Mouse (Mus musculus): ENCODE measurements around the gene Tsen54. TPM values are rescaled to one million over a fixed set of nuclear protein-coding genes. Genes with fewer than 3 reads are reported as not detected.

Tsen54 gene
- polyA plus RNA-seq, 1 experiment from 2014 or later = 28.1 TPM

DNA sequence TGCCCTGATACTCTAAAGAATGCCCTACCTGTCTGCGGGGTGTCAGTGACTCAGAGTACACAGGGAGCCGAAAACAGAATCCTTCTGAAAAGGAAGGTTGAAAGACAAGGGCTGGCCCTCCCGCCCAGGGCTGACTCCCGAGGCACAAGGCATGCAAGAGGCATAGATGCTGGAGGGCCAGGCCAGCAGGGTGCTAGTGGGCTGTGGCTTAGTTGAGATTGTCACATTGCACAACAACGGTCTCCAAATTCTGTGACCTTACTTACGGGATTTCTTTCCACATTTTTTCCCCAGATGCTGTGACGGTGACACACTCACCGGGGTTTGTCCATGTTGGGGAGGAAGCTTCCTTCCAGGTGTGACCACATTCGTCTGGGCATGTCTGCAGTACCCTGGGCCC is 37.6 kb upstream of the Tsen54 start:
- 73% methylated on average over 9 of the region's 9 CpGs for WGBS
- H3K36me3 ChIP-seq (ENCODE audit: control insufficient read depth, insufficient read depth, low read length) = no peaks in the 10 kb centered on the region
- H3K4me2 ChIP-seq (ENCODE audit: low read depth, low read length) = peak overlapping the region; percentile 14; the same call in 1 of the 2 replicates
- no peaks in the 10 kb centered on the region for H3K9me3 ChIP-seq (replicated peaks; ENCODE audit: control insufficient read depth, low read length)
- H3K27me3 ChIP-seq (ENCODE audit: control insufficient read depth, insufficient read depth, low read length) = no peaks in the 10 kb centered on the region
- no peak overlapping the region for H3K9ac ChIP-seq (ENCODE audit: low read length)
- ATAC-seq (ENCODE audit: insufficient read depth, low FRiP score) = no peak
- H3K4me1 ChIP-seq (ENCODE audit: control insufficient read depth, insufficient read depth, low read length) = peaks cover 60% of the 10 kb centered on the region
- H3K27ac ChIP-seq (ENCODE audit: low read length) = peak overlapping the region; percentile 86
- no peak overlapping the region for H3K4me3 ChIP-seq (replicated peaks; ENCODE audit: low read length)

DNA sequence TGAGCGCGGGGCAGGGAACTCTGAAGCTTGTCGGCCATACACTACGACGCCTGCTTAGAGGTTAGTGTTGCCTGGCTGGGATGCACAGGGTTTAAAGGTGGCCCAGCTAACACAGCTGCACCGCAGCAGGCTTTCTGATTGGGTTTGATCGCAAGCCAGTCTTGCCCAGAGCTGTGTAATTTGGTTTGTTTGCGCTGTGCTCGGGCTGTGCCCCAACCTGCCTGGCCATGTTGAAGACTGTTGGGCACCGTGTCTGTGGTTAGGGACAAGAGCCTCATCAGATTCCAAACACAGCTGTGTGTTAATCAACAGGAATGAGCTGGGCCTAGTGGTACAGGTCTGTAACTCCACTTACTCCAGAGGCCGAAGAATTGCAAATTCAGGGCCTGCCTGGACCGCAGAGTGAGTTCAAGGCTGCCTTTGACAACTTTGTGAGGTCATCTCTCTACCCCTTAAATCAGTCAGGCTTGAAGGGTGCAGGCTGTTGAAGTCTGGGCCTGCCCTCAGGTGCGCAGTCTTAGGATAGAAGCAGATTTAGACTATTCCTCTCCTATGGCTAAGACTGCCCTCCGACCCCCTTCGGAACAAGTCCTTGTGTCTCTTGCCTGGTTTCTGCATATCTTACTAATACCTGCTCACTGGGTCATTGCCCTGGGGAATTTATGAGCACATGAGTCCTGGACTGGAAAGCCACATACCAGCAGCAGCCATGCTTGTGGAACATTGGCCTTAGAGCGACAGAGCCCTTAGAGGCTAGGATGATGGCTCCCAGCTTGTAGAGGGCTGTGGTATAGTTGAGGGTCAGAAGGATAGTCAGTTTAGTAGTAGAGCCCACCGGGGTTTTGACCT is 36.8 kb upstream of the Tsen54 start:
- no peaks in the 10 kb centered on the region for H3K36me3 ChIP-seq (ENCODE audit: control insufficient read depth, insufficient read depth, low read length)
- H3K9me3 ChIP-seq (replicated peaks; ENCODE audit: control insufficient read depth, low read length) = no peaks in the 10 kb centered on the region
- H3K4me2 ChIP-seq (ENCODE audit: low read depth, low read length) = peak overlapping the region; percentile 14; the same call in 1 of the 2 replicates
- peak; percentile 18; the same call in 1 of the 2 replicates for ATAC-seq (ENCODE audit: insufficient read depth, low FRiP score)
- H3K4me3 ChIP-seq (replicated peaks; ENCODE audit: low read length) = no peak overlapping the region
- WGBS = 78% methylated on average over 17 of the region's 17 CpGs
- H3K4me1 ChIP-seq (ENCODE audit: control insufficient read depth, insufficient read depth, low read length) = peaks cover 60% of the 10 kb centered on the region
- no peaks in the 10 kb centered on the region for H3K27me3 ChIP-seq (ENCODE audit: control insufficient read depth, insufficient read depth, low read length)
- H3K9ac ChIP-seq (ENCODE audit: low read length) = no peak overlapping the region
- H3K27ac ChIP-seq (ENCODE audit: low read length) = peak overlapping the region; percentile 86

DNA sequence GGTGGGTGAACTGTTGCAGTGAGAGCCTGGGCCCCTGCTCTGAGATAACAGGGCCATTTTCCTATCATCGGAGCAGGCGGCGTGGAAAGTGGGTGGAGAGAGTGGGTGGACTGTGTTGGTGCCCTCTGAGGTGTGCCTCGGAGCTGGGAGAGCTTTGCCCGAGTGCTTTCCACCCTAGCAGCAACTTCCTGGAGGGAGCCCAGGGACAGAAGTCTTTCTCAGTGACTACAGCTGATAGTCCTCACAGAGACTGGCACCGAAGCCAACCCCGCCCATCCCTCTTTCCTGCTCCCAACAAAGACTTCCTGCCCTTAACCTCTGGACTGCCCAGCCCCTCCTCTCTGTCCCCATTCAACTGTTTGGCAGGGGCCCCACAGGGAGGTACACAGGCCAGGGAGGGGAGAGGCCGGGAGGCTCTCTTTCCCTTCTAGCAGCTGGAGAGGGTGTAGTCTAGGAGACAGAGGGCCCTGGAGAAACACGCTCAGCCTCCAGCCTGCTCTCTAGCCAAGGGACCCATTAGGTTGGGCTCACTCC is 35.4 kb upstream of the Tsen54 start:
- peak; percentile 96 for ATAC-seq (ENCODE audit: insufficient read depth, low FRiP score)
- peak overlapping the region; percentile 26 for H3K4me2 ChIP-seq (ENCODE audit: low read depth, low read length)
- H3K27ac ChIP-seq (ENCODE audit: low read length) = peak overlapping the region; percentile 91
- no peaks in the 10 kb centered on the region for H3K36me3 ChIP-seq (ENCODE audit: control insufficient read depth, insufficient read depth, low read length)
- H3K9me3 ChIP-seq (replicated peaks; ENCODE audit: control insufficient read depth, low read length) = no peaks in the 10 kb centered on the region
- peak overlapping the region; percentile 34; the same call in 1 of the 2 replicates for H3K9ac ChIP-seq (ENCODE audit: low read length)
- 5% methylated on average over 9 of the region's 9 CpGs for WGBS
- no peaks in the 10 kb centered on the region for H3K27me3 ChIP-seq (ENCODE audit: control insufficient read depth, insufficient read depth, low read length)
- H3K4me3 ChIP-seq (replicated peaks; ENCODE audit: low read length) = no peak overlapping the region
- H3K4me1 ChIP-seq (ENCODE audit: control insufficient read depth, insufficient read depth, low read length) = peaks cover 60% of the 10 kb centered on the region

DNA sequence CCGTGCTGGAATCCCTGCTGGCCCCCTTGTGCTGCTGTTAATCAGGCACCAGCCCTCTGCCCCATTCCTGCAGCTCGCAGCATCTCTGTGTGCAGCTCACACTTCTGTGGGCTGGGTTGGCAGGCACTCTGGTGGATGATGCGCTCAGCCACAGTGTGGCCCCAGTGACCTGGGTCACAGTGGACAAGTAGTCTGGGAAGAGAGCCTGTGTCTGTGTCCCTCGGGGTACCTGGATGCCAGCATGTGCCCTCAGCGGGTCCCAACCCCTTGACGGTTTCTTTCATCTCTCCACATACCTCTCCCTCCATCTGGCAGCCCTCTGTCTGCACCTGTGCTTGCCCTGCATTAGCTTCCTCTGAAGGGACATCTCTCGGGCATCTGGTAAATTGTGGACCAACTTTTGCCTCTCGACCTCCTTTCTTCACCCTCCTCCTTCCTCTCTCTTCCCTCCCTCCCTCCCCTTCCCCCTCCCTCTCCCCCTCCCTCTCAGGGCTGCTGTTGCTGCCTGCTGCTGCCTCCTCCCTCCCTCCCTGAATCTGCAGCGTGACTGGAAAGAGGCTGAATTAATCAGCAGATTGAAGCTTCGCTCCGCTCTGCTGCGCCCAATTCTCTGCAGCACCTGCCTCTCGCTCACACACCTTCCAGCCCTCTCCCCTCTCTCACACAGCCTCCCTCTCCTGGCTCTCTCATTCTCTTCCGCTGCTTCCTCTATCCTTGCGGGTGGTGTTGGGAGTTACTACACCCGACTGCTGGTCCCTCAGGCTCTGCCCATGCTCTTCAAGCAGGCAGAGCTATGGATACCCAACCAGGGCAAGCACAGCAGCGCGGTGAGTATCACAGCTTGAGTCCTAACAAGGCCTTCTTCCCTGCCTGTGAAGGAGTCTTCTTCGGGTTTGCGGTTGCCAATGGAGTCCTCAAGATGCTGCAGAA is 34.1 kb upstream of the Tsen54 start:
- Histone ChIP-seq H3K9me3 (replicated peaks; ENCODE audit: control insufficient read depth, low read length) (no peaks in the 10 kb centered on the region), H3K4me2 (ENCODE audit: low read depth, low read length) (no peak overlapping the region), H3K36me3 (ENCODE audit: control insufficient read depth, insufficient read depth, low read length) (no peaks in the 10 kb centered on the region), H3K9ac (ENCODE audit: low read length) (peak overlapping the region; percentile 39), H3K27me3 (ENCODE audit: control insufficient read depth, insufficient read depth, low read length) (no peaks in the 10 kb centered on the region), H3K27ac (ENCODE audit: low read length) (peak overlapping the region; percentile 91), H3K4me3 (replicated peaks; ENCODE audit: low read length) (no peak overlapping the region), H3K4me1 (ENCODE audit: control insufficient read depth, insufficient read depth, low read length) (peaks cover 56% of the 10 kb centered on the region)
- WGBS = 33% methylated on average over 20 of the region's 20 CpGs
- no peak for ATAC-seq (ENCODE audit: insufficient read depth, low FRiP score)

DNA sequence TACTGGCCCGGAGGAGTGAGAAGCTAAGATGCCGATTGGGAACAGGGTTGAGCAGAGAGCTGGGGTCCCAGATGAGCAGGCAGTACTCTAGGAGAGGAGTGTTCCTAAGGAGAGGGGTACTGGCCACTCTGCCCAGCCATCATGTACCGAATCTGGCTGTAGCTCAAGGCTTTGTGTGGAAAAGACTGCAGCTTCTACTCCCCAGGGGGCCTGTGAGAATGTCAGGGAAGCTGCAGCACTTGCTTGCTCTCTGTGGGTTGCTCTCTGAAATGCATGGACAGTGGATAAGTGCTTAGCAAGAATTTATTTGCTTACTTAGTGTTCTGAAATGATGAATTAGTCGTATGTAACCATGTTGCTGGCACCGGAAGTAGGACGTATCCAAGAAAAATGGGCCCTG is 28.1 kb upstream of the Tsen54 start:
- Histone ChIP-seq H3K4me3 (replicated peaks; ENCODE audit: low read length) (no peak overlapping the region), H3K9ac (ENCODE audit: low read length) (no peak overlapping the region)
- WGBS = 65% methylated on average over 6 of the region's 6 CpGs

DNA sequence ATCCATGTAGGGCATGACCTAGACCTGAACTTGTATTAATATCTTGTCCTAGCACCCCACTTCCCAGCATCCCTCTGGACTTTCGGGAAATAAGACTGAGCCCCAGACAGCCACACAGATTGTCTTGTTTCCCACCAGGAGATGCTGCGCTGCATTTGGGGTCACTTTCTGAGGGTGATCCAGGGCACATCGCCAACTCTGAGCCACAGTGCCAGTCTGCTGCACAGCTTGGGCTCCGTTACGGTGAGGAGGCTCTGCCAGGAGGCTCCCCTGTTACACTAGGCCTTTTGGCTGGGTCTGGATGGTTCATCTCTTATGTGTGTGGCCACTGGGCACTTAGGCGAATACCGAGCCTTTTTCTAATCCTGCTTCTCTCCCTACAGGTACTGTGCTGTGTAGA is 24.7 kb upstream of the Tsen54 start:
- Histone ChIP-seq H3K4me3 (replicated peaks; ENCODE audit: low read length) (no peak overlapping the region), H3K27me3 (ENCODE audit: control insufficient read depth, insufficient read depth, low read length) (no peaks in the 10 kb centered on the region), H3K4me2 (ENCODE audit: low read depth, low read length) (no peak overlapping the region), H3K9ac (ENCODE audit: low read length) (no peak overlapping the region), H3K4me1 (ENCODE audit: control insufficient read depth, insufficient read depth, low read length) (0 out of 2 replicates have a peak, but pooled peaks cover 3% of the 10 kb centered on the region), H3K9me3 (replicated peaks; ENCODE audit: control insufficient read depth, low read length) (no peaks in the 10 kb centered on the region), H3K27ac (ENCODE audit: low read length) (no peak overlapping the region), H3K36me3 (ENCODE audit: control insufficient read depth, insufficient read depth, low read length) (peaks cover 9% of the 10 kb centered on the region; the same call in 1 of the 2 replicates)
- 91% methylated on average over 7 of the region's 7 CpGs for WGBS
- no peak for ATAC-seq (ENCODE audit: insufficient read depth, low FRiP score)

More for the DNA sequence above, 28.1 kb upstream of the Tsen54 start:
- Histone ChIP-seq H3K9me3 (replicated peaks; ENCODE audit: control insufficient read depth, low read length) (no peaks in the 10 kb centered on the region), H3K4me1 (ENCODE audit: control insufficient read depth, insufficient read depth, low read length) (0 out of 2 replicates have a peak, but pooled peaks cover 4% of the 10 kb centered on the region), H3K27me3 (ENCODE audit: control insufficient read depth, insufficient read depth, low read length) (no peaks in the 10 kb centered on the region), H3K4me2 (ENCODE audit: low read depth, low read length) (no peak overlapping the region), H3K36me3 (ENCODE audit: control insufficient read depth, insufficient read depth, low read length) (peaks cover 5% of the 10 kb centered on the region; the same call in 1 of the 2 replicates), H3K27ac (ENCODE audit: low read length) (no peak overlapping the region)
- no peak for ATAC-seq (ENCODE audit: insufficient read depth, low FRiP score)

DNA sequence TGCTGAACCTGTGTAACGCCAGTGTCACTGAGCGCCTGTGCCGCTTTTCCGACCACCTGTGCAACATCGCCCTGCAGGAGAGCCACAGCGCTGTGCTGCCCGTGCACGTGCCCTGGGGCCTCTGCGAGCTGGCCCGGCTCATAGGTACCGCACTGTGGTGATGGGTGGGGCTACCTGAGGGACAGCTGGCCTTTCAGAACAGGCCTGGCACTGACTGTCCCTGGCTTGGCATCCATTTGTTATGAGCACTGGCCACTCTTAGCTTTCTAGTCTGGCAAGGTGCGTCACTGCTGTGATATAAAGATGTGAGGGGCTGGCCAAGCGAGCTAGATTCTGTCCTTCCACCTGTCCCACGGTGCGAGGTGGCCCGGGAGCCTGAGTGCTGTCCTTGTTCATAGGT is 22.6 kb upstream of the Tsen54 start:
- Histone ChIP-seq H3K4me1 (ENCODE audit: control insufficient read depth, insufficient read depth, low read length) (no peaks in the 10 kb centered on the region), H3K36me3 (ENCODE audit: control insufficient read depth, insufficient read depth, low read length) (peaks cover 14% of the 10 kb centered on the region; the same call in 1 of the 2 replicates), H3K4me2 (ENCODE audit: low read depth, low read length) (no peak overlapping the region), H3K9me3 (replicated peaks; ENCODE audit: control insufficient read depth, low read length) (no peaks in the 10 kb centered on the region), H3K9ac (ENCODE audit: low read length) (no peak overlapping the region), H3K4me3 (replicated peaks; ENCODE audit: low read length) (no peak overlapping the region), H3K27me3 (ENCODE audit: control insufficient read depth, insufficient read depth, low read length) (no peaks in the 10 kb centered on the region), H3K27ac (ENCODE audit: low read length) (no peak overlapping the region)
- ATAC-seq (ENCODE audit: insufficient read depth, low FRiP score) = no peak
- 92% methylated on average over 16 of the region's 16 CpGs for WGBS

DNA sequence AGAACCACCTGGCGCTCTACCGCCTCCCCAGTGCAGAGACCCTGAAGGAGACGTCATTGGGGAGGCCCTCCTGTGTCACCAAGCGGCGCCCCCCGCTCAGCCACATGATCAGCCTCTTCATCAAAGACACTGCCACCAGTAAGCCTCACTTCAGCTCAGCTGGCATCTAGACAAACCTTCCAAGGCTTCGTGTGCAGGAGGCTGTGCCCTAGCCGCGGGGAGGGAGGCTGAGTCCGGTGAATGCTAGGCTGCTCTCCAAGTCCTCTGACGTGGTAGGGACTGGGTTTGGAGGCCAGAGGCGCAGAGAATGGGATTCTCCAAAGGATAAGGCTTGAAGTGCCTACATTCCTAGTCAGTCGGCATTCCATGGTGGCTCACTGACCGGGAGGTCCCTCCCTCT is 22.2 kb upstream of the Tsen54 start:
- Histone ChIP-seq H3K4me3 (replicated peaks; ENCODE audit: low read length) (no peak overlapping the region), H3K4me2 (ENCODE audit: low read depth, low read length) (no peak overlapping the region), H3K4me1 (ENCODE audit: control insufficient read depth, insufficient read depth, low read length) (no peaks in the 10 kb centered on the region), H3K27me3 (ENCODE audit: control insufficient read depth, insufficient read depth, low read length) (no peaks in the 10 kb centered on the region), H3K9me3 (replicated peaks; ENCODE audit: control insufficient read depth, low read length) (no peaks in the 10 kb centered on the region), H3K27ac (ENCODE audit: low read length) (no peak overlapping the region), H3K36me3 (ENCODE audit: control insufficient read depth, insufficient read depth, low read length) (peaks cover 14% of the 10 kb centered on the region; the same call in 1 of the 2 replicates), H3K9ac (ENCODE audit: low read length) (no peak overlapping the region)
- WGBS = 87% methylated on average over 14 of the region's 14 CpGs
- ATAC-seq (ENCODE audit: insufficient read depth, low FRiP score) = no peak

All from stomach, embryonic 16.5 days (tissue).